Mouse (Mus musculus): ENCODE data around the gene Csnk1d.

- TF ChIP-seq GATA1 (IDR thresholded peaks at IDR 0.05; ENCODE audit: borderline replicate concordance, low read length) (no peak), FLI1 (IDR thresholded peaks at IDR 0.05; ENCODE audit: low read length) (no peak)
These were observed 51.3 kb downstream of the Csnk1d start for GRCm38 (mm10) chr11:120939712-120940341.

Measured in megakaryocyte, embryonic 14.5 days (primary cell).